Mouse (Mus musculus): ENCODE data around the gene Sec24d.

- TF ChIP-seq CTCF (IDR thresholded peaks at IDR 0.05) = no peak
- no peak for TF ChIP-seq EP300 (IDR thresholded peaks at IDR 0.05)
Measured at GRCm38 (mm10) chr3:123397562-123398481, 130.6 kb downstream of the Sec24d start.

Measured in lung, postnatal 0 days (tissue).